Mouse (Mus musculus) urinary bladder, postnatal 36 days (tissue): ENCODE measurements at regions not wholly inside any gene's neighbourhood (a gene's known extent, or its start where the extent isn't known, plus 50 kb on each side); places are given as distances from the start of the nearest gene placed in this dataset.

Experiments
- DNase-seq, 2 experiments: peaks; one replicate each; pipeline ENCODE4 v3.0.0; 2022; ENCODE audit warnings: low spot score in 2 of 2, mixed read lengths in 1 of 2

- peak in 1 of 2 experiments; percentile 4 for DNase-seq
Measured at GRCm38 (mm10) chr8:39695331-39695730, 979.5 kb upstream of the Adam24 start.

- DNase-seq, result no peak
Measured at GRCm38 (mm10) chr8:39705843-39706242, 969.0 kb upstream of the Adam24 start.

- DNase-seq, result no peak
Measured at GRCm38 (mm10) chr8:39742377-39742776, 932.5 kb upstream of the Adam24 start.

GRCm38 (mm10) chr8:39746225-39746624, 928.7 kb upstream of the Adam24 start:
- DNase-seq, result no peak

GRCm38 (mm10) chr8:39759905-39760304, 915.0 kb upstream of the Adam24 start:
- no peak for DNase-seq

- no peak for DNase-seq
Measured at GRCm38 (mm10) chr8:39779449-39779848, 895.4 kb upstream of the Adam24 start.

- DNase-seq, result no peak
Measured at GRCm38 (mm10) chr8:39780169-39780568, 894.7 kb upstream of the Adam24 start.

GRCm38 (mm10) chr8:39781424-39782161, 893.3 kb upstream of the Adam24 start:
- DNase-seq, result no peak

GRCm38 (mm10) chr8:39782162-39782530, 892.7 kb upstream of the Adam24 start:
- no peak for DNase-seq
